Mouse (Mus musculus): ENCODE results near the gene Ttc22. TPM values are rescaled to one million over a fixed set of nuclear protein-coding genes. Genes with fewer than 3 reads are reported as not detected.

The Ttc22 gene
- not detected in 2 replicates for polyA plus RNA-seq (2012)

DNA sequence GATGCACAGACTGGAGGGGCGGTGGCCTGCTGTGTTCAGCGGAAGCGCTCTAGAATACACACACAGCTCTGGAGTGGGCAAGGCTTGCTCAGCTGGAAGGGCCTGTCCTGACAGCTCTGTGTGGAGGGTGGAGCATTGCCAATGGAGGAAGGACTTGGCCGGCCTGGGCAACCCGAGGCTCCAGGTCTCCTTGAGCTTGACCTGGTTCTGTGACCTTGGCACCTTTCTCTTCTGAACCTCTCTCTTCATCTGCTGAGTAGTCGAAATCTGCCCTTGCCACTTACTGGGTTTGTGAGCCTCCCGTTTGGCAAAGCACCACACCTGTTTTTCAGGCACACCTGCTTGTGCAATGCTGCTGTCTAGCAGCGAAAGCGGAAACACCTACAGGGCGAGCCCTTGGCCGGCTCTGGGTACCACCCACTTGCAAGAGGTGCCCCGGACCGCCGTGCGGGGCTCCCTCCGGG lies at the start of gene Ttc22:
Gene Ttc22 (plus strand): TSS at position 403 of the 464 bp plus-strand sequence.
- TF ChIP-seq GATA1 (IDR thresholded peaks at IDR 0.05; ENCODE audit: low read length) = no peak

DNA sequence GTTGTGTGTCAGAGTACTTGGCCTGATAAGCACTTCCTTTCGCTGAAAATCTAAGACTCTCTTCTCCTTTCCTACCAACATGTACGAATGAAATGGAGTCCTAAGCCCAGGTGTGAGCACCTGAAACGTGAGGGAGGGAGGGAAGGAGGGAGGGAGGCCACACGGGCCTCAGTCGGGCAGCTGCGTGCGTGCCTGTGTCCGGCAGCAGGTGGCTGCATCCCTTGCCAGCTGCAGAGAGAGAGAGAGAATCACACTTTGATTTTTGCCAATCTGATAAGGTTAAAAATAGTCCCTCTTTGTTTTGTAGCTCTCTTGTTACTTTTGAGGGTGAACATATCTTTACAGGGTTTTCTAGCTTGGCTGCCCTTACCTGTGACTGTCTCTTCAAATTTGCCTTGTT lies 47.2 kb upstream of the Ttc22 start:
- TF ChIP-seq GATA1 (IDR thresholded peaks at IDR 0.05; ENCODE audit: low read length) = no peak

DNA sequence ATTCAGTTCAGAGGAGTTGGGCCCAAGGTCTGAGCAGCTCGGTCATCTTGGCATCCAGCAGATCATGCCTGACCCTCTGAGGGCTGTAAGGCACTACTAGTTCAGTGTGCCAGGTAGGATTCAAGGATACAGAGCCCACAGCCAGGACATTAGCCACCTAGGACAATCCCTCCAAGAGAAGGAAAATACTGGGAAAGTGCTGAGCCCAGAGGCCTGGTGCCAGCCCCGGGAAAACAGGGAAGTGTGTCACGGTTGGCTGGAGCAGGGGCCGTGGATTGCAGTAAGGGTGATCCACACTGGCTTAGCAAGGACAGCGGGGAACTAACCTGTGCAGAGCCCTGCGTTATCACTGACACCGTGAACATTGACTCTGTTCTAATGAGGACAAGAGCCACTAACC lies 44.7 kb upstream of the Ttc22 start:
- TF ChIP-seq GATA1 (IDR thresholded peaks at IDR 0.05; ENCODE audit: low read length) = no peak

DNA sequence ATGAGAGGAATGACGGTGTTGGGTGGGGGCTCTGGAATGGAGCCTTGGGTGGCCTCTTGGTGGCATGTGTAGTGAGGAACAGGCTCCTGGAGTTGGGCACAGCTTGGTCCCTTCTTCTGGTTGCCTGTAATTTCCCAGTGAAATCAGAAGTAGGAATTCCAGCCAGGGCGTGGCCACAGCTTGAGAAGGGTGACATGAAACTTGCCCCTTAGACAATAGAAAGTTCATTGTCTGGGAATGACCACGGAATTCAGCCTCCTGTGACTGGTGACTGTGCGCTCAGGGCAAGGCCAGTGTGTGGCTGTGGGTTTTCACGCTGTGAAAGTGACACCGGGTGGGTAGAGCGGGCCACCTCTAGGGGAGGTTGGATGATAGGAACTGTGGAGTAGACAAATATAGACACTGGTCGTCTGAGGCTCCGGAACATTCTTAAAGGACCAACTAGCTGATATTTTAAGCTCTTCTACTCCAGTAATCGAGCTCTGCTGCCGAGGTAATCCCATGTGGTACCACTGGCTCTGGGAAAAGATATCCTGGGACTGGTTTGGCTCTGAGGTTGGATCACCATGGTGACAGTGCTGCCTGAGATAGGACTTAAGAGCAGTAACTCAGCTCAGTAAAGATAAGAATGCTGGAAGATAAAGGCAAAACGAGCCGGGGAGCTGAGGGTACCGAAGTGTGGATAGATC lies 40.9 kb upstream of the Ttc22 start:
- no peak for TF ChIP-seq GATA1 (IDR thresholded peaks at IDR 0.05; ENCODE audit: low read length)

DNA sequence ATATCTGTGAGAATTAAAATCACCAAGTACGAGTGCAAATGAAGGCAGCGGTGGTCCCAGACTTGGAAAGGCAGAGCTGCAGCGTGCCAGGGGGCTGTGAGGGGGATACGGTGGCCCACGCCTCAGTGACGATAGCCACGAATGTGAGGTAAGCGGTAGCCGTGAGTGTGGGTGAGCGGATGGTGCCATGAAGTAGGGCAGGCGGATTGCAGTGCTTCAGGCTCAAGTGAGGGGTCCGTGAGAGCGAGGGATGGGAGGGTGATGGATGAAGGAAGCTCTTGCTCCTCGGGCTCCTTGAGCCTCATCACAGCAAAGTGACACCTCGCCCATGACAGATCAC lies 40.4 kb upstream of the Ttc22 start:
- TF ChIP-seq GATA1 (IDR thresholded peaks at IDR 0.05; ENCODE audit: low read length) = no peak

DNA sequence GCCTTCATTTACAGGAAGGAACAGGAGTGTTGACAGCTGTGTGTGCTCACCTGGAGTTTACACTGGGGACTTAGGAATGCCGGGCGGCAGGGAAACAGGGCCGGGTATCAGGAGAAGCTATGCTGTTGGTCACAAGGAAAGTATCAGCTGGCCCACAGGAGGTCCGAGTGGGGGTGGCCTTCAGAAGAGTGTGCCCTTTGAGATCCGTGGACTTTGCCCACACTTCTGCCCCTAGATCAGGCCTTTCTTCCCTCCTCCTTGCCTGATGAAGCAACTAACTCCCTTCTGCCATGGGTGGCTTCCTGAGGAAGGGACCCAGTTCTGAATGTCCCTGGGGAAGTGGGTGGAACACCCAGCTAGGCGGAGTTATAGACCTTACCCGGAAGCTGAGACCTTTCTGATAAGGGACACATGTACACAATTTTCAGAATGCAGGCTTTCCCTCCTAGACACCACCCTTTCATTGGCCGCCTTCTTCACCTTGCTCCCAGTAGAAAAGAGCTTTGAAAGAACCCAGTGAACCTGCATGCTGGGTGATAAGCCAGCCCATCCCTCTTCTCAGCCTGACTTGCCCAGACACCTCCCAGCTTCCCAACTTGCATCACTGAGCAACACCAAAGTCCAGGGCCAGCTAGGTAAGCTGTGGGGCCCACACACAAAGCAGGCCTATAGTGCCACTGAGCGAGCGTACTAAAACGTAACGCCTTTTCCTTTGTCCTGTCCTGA lies 39.6 kb upstream of the Ttc22 start:
- TF ChIP-seq GATA1 (IDR thresholded peaks at IDR 0.05; ENCODE audit: low read length) = no peak

DNA sequence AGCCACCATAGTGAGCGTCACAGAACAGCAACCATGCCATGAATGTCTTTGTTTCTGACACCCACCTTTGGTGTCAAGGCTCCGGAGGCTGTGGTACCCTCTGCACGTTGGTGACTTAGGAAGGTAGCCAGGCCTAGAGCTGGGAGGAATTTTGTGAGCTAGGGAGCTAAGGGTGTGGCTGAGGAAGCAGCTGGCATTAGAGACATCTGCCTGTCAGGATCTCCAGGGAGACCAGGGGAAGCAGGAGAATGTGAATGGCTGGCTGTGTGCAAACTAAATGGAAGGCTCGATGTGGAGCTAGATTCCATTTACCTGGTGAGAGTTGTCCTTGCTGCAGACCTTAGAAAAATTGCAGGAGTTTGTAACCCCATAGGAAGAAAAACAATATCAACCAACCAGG lies 37.6 kb upstream of the Ttc22 start:
- no peak for TF ChIP-seq GATA1 (IDR thresholded peaks at IDR 0.05; ENCODE audit: low read length)

DNA sequence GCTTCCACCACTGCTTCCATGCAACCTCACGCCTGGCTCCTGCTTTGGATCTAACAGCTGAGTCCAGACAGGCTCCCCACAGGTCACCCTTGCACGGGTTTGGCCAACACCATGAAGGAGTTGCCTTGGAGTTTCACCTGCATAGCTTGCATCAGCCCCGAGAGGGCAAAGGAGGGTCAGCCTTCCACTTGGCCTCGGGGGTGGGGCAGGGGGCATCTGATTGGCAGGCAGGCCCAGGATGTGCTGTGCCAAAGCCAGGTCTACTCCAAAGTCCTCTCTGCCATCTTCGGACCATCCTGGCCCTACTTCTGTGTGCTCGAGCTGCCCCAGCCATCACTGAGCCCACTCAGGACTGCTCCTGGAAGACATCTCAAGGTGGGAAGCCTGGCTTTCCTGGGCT lies 35.2 kb upstream of the Ttc22 start:
- TF ChIP-seq GATA1 (IDR thresholded peaks at IDR 0.05; ENCODE audit: low read length) = no peak

DNA sequence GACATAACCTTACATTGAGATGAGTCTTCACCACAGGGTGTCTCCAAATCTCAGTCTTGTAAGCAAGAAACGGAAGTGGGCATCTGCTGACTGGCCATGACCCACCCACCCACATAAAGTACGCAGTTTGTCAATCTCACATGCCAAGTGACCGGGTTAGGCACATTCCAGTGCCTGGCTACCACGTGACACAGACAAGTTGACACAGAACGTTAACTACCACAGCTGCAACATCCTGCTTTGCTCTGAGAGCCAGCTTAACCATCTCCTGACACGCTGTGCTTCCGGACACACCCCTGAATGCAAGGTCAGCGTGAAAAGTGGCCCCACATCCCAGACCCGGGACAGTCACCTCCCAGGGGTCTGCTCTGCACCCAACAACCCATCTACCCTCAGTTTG lies 32.1 kb upstream of the Ttc22 start:
- TF ChIP-seq GATA1 (IDR thresholded peaks at IDR 0.05; ENCODE audit: low read length) = no peak

DNA sequence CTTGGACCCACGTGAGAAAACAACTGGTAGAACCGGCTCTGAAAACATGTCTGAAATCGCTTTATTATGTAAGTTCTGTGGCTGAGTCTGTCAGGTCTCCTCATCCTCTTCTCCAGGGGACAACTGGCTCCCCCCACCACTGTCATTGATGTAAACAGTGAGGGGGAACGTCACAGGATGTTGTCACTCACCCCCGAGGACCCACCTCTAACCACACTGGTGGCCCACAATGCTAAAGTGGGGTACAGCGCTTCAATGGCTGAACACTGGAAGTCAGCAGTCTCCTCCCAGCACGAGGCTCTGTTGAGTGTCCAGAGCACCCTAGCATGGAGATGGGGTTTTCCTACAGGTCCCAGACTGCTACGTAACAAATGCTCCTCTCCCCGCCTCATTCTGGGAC lies 31.4 kb upstream of the Ttc22 start:
- TF ChIP-seq GATA1 (IDR thresholded peaks at IDR 0.05; ENCODE audit: low read length) = no peak

DNA sequence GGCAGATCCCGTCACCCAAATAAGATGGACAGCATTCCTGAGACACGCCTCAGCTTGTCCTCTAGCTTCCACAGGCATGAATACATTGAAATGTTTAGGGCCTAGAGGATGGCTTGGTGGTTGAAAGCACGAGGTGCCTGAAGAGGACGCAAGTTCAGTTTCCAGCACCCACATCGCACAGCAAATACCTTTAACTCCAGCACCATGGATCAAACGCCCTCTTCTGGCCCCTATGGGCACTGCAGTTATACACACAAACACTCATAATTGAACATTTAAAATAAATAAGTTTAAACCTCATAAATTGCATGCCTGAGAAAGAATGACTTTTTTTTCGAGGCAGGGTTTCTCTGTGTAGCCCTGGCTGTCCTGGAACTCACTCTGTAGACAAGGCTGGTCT lies 28.6 kb upstream of the Ttc22 start:
- no peak for TF ChIP-seq GATA1 (IDR thresholded peaks at IDR 0.05; ENCODE audit: low read length)

DNA sequence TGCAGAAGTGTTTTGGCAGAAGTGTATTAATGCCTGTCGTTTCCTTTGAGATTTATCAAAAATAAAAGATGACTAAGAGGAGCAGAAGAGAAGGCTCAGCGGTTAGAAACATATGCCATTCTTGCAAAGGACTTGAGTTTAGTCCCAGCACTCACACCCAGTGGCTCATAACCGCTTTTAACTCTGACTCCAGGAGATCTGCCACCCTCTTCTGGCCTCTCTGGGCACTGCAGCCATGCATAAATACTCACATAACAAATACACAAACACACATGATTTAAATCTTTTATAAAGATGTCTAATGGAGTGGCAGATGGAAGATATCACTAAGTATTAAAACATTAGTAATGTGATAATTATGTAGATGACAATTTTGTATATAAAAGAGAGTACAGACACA lies 26.0 kb upstream of the Ttc22 start:
- TF ChIP-seq GATA1 (IDR thresholded peaks at IDR 0.05; ENCODE audit: low read length) = no peak

DNA sequence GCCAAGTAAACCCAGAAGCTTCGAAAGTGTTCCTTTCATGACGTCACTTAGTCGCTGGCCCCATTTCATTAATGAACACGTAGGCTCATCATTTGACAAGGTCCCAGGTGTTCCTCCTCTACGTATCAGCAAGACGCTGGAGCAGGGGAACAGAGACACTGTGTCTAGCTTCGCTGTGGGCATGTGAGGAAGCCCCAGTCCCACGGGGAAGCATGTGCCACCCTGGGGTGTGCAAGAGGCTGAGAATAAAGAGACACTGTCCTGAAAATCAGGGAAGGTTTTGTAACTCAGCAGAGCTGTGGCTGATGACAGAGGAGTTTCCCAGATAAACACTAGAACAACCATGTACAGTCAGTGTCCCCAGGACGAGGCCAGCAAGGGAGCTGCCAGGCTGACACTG lies 25.2 kb upstream of the Ttc22 start:
- TF ChIP-seq GATA1 (IDR thresholded peaks at IDR 0.05; ENCODE audit: low read length) = no peak

DNA sequence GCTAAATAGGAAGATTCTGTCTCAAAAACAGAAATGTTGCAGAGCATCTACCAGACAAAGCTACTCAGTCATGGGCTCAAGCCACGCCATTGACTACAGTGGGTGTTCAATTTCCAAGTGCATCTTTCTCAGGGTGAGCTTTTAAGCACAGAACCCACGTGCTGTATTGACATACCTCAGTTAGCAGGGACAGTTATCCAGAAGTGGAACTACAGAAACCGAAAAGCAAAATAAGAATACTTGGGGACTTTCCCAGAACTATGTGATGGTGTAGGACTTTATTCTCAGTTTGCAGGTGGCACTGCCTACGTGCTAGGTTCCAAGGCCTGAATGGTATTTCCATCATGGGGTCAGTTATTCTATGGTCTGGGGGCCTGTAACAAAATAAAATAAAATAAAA lies 24.5 kb upstream of the Ttc22 start:
- no peak for TF ChIP-seq GATA1 (IDR thresholded peaks at IDR 0.05; ENCODE audit: low read length)

DNA sequence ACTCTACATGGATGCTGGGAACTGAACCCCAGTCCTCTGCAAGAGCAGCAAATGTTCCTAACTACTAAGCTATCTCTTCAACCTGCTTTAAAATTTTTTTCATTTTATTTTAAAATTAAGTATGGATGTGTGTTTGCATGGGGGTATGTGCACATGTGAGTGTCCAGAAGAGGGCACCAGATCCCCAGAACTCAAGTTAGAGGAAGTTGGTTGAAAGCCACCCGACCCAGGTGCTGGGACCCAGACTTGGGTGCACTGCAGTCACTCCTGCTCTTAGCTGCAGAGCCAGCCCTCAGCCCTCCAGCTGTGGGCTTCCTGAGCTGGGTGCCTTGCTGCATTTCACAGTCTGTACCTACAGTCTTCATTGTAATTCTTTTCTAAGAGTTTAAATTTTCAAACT lies 22.8 kb upstream of the Ttc22 start:
- no peak for TF ChIP-seq GATA1 (IDR thresholded peaks at IDR 0.05; ENCODE audit: low read length)

DNA sequence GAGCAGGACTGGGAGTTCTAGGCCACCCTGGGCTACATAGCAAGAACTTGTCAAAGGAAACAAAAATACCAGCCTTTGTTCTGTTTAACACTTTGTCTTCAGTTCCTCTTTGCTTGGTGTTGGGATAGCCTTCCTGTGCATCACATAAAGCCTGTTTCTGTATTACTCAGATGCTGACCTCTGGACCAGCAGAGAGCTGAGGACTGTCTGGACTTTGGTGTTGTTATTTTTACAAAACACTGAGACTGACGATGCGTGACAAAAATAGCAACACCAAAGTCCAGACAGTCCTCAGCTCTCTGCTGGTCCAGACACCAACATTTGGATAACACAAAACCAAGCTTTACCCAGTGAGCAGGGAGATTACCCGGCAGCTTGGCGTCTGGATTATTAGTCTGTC lies 21.5 kb upstream of the Ttc22 start:
- no peak for TF ChIP-seq GATA1 (IDR thresholded peaks at IDR 0.05; ENCODE audit: low read length)

Data from G1E-ER4 (cell line).